Mouse (Mus musculus): ENCODE data around the gene Mlip.

GRCm38 (mm10) chr9:77302340-77302739, 50.4 kb downstream of the Mlip start:
- TF ChIP-seq CTCF (IDR thresholded peaks at IDR 0.05; ENCODE audit: low read depth, low read length), result no peak
- no peak for TF ChIP-seq EP300 (IDR thresholded peaks at IDR 0.05; ENCODE audit: insufficient read depth, low read depth, low read length)
